Mouse (Mus musculus) liver, postnatal 0 days (tissue): ENCODE measurements at regions not wholly inside any gene's neighbourhood (a gene's known extent, or its start where the extent isn't known, plus 50 kb on each side); places are given as distances from the start of the nearest gene placed in this dataset.

Source experiments
- CTCF ChIP-seq: sonication (generic); IDR thresholded peaks from 2 replicates; pipeline ENCODE4 v1.5.1; 2016; ENCODE audit warnings: antibody characterized with exemption, low read depth
- EP300 ChIP-seq: IDR thresholded peaks from 2 replicates; pipeline ENCODE4 v1.6.1; 2016; ENCODE audit warnings: antibody characterized with exemption, low read depth, mild to moderate bottlenecking

DNA sequence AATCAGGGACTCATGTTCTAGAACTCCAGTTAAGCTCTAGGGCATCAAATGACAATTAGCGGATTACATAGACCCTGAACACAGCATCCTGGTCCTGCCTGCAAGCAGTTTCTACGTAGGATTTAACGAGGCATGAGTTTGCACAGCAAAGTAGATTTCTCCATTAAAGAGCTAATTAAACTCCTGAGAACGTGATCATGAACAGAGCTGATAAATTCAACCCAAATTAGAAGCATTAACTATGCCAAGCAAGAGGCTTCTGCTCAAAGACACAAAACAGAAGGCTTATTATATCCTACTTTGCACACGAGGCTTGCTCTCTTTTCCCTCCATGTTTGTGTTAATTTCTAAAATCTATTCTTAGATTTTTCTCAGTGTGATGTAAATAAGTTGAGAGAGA lies 269.1 kb downstream of the C1d start:
- no peak for TF ChIP-seq CTCF
- no peak for TF ChIP-seq EP300
